Mouse (Mus musculus): ENCODE data around the gene Tmem273.

Tmem273 gene

GRCm38 (mm10) chr14:32814961-32815360 is 29.2 kb downstream of the Tmem273 start:
- DNase-seq = no peak

- no peak for DNase-seq
Observed at GRCm38 (mm10) chr14:32816533-32816932, 30.8 kb downstream of the Tmem273 start.

- no peak for DNase-seq
Observed at GRCm38 (mm10) chr14:32817258-32817657, 31.5 kb downstream of the Tmem273 start.

- DNase-seq = no peak
Observed at GRCm38 (mm10) chr14:32819297-32819696, 33.5 kb downstream of the Tmem273 start.

GRCm38 (mm10) chr14:32822812-32823211 is 37.0 kb downstream of the Tmem273 start:
- DNase-seq = no peak

- DNase-seq = no peak
Observed at GRCm38 (mm10) chr14:32823861-32824260, 38.1 kb downstream of the Tmem273 start.

GRCm38 (mm10) chr14:32824267-32825150 is 38.7 kb downstream of the Tmem273 start:
- DNase-seq = no peak

GRCm38 (mm10) chr14:32825426-32826032 is 39.8 kb downstream of the Tmem273 start:
- DNase-seq = peak; percentile 47

- peak; percentile 15 for DNase-seq
Observed at GRCm38 (mm10) chr14:32827165-32827564, 41.4 kb downstream of the Tmem273 start.

GRCm38 (mm10) chr14:32827994-32828650 is 42.4 kb downstream of the Tmem273 start:
- DNase-seq = peak; percentile 15

GRCm38 (mm10) chr14:32833847-32834246 is 48.1 kb downstream of the Tmem273 start, which contains the start of gene Fam170b:
Gene Fam170b (plus strand): TSS chr14:32833962.
- DNase-seq = no peak

GRCm38 (mm10) chr14:32835181-32835580 is 49.4 kb downstream of the Tmem273 start:
- DNase-seq = no peak

- DNase-seq = no peak
Observed at GRCm38 (mm10) chr14:32835596-32835995, 49.8 kb downstream of the Tmem273 start.

GRCm38 (mm10) chr14:32836191-32836590 is 50.4 kb downstream of the Tmem273 start:
- DNase-seq = no peak

GRCm38 (mm10) chr14:32842052-32842451 is 56.3 kb downstream of the Tmem273 start:
- no peak for DNase-seq

- no peak for DNase-seq
Observed at GRCm38 (mm10) chr14:32854059-32854458, 68.3 kb downstream of the Tmem273 start.

GRCm38 (mm10) chr14:32856246-32856645 is 70.5 kb downstream of the Tmem273 start:
- no peak for DNase-seq

GRCm38 (mm10) chr14:32856681-32857328 is 71.0 kb downstream of the Tmem273 start, which contains the start of gene Vstm4:
Gene Vstm4 (plus strand): TSS chr14:32856756.
- DNase-seq = peak; percentile 49

- no peak for DNase-seq
Observed at GRCm38 (mm10) chr14:32858361-32858760, 72.6 kb downstream of the Tmem273 start.

GRCm38 (mm10) chr14:32858941-32859510 is 73.3 kb downstream of the Tmem273 start:
- DNase-seq = no peak

- DNase-seq = no peak
Observed at GRCm38 (mm10) chr14:32859831-32860569, 74.2 kb downstream of the Tmem273 start.

GRCm38 (mm10) chr14:32861149-32861581 is 75.4 kb downstream of the Tmem273 start:
- no peak for DNase-seq

Data from kidney, adult 18-20 months (tissue).